Mouse (Mus musculus) lung, postnatal 25 days (tissue): Measurements from ENCODE around the gene Ssbp1.

Experiments used
- DNase-seq: peaks from one replicate; pipeline ENCODE4 v3.0.0; 2022; ENCODE audit warnings: low spot score

Ssbp1 gene

DNA sequence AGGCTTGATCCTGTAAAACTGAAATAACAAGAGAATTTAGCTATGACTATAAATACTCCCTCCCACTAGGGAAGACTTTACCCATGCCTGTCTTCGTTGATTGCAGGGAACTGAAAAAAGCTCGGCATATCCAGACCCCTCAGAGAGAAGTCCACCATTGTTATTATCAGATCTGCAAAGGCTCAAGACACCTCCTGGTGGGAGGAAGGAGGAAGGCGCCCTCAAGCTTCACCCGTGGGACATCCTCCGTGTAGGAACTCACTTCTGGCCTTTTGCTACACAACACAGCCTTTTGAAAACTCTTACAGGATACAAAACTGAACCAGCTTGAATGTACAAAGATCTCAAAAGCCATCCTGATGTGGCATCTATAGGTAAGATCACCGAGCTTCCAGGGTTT lies 5.4 kb upstream of the Ssbp1 start:
- no peak for DNase-seq

DNA sequence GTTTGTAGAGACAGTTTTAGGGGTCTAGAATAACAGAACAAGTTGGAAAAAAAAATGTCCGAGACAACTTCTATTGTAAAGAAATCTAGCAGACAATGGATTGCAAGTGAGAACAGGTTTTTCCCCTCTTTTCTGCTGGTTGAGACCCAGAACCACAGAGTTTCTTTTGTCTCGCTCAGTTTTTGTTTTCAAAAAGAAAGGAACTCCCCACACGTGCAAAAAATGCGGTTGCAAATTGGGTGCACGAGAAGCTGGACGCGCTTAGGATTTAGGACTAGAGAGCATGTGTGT lies 513 bp downstream of the Ssbp1 start:
- no peak for DNase-seq

DNA sequence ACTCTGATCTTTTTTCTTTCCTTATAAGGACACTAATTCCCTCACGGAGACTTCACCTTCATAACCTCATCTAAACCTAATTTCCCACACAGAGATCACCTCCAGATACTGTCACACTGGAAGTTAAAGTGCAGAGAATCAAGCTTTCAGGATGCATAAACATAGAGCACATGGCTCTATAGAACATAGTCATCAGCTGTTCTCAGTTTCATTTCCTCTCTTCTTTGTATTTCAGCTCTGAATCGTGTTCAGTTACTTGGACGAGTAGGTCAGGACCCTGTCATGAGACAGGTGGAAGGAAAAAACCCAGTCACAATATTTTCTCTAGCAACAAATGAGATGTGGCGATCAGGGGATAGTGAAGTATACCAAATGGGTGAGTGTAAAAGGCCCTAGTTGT lies 5.0 kb downstream of the Ssbp1 start:
- DNase-seq: no peak

DNA sequence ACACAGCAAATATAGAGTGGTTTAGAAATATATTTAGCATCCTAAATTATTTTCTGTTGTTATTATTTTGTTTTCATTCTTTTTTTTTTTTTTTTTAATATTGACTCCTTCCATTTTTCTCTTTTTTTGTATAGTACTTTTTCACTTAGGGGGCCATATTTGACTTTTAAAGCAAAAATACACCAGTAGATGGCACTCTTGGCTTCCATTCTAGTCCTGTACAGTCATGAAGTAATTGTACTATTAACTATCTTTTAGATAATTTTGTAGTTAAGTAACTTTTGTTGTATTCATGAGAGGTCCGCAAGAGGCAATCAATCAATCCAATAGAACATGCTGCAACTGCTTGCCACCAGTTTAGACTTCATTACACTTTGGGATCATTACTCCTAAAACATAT lies 8.6 kb downstream of the Ssbp1 start:
- no peak for DNase-seq

DNA sequence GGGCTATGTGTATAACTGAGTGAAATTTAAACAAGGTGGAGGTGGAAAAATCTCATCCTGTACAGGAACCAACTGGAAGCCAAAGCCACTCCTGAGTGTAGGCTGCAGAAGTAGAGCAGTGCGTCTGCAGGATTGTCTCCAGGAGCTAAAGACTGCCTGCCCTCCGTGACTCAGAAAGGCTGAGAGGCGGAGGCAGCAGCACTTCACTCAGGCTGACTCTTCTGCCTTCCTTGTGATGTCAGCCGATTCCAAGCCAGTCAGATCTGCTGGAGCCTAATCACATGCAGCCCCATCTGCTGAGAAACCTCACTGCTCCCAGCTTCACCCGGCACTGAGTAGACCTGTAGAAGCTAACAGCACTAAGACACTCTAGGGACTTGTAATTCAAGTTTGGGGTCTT lies 11.2 kb downstream of the Ssbp1 start:
- DNase-seq: no peak

DNA sequence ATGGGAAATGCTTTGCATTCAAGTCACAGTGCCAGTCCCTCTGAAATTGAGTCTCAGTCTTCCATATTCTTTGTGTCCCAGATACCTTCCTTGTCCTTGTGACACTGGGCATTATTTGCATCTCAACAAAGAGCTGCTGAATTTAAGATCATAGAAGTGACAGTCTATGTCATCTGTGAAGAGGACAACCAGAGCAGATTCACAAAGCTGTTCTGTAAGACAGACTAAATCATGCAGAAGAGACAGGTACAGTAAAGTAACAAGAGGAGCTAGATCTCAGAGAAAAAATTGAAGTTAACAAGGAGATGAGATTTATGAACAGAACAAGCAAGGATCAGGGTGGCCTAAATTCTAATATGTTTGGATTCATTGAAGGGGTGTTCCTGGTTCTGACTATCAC lies 19.8 kb downstream of the Ssbp1 start, which contains the start of gene Tas2r137:
TSS of gene Tas2r137 (plus strand) at position 301 of the 400 bp plus-strand sequence.
- no peak for DNase-seq

DNA sequence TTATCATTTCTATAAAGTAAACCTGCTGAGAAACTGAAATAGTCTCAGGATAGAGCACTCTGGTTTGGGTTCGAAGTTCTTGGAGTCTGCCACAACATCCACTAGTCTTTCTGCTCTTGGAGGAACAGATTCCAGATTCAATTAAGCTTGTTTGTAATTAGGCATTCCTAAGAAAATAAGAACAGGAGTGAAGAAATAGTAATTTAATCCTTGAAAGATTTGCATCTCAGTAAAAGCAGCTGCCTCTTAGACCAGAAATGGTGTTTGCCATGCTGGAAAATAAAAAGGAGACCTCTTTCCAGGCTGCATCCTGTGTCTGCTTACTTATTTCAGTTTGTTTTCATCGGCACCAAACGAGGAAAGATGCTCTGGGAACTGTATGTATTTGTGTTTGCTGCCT lies 22.1 kb downstream of the Ssbp1 start, which contains the start of gene Tas2r108:
TSS of gene Tas2r108 (plus strand) at position 301 of the 400 bp plus-strand sequence.
- no peak for DNase-seq

DNA sequence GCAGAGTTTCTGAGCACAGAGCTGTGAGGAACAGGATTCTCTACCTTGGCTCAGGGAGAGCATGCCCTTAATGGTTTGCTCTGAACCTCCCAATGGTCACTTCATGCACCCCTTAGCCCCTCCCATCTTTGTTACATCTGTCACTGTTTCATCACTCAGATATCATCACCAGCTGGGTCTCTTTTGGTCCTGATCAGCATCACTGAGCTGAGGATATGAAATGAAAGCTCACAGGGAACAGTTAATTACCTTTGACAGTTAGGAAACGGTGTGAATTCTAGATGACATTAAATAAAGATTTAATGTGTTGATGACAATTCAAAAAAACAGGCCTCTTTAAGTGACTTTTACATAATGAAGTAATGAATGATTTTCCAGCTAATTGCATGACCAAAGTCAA lies 48.3 kb downstream of the Ssbp1 start, which contains the start of gene Prss37:
TSS of gene Prss37 (minus strand) at position 101 of the 400 bp plus-strand sequence.
- no peak for DNase-seq
